Mouse (Mus musculus): ENCODE measurements around the gene Olfr963. TPM values are rescaled to one million over a fixed set of nuclear protein-coding genes. Genes with fewer than 3 reads are reported as not detected.

The Olfr963 gene
- polyA plus RNA-seq (2015; fragmentation: Nextera tagmentation; extraction: Ambion mirVana): not detected in 2 replicates

GRCm38 (mm10) chr9:39666905-39667304 is at the start of gene Olfr963:
Gene Olfr963 (plus strand): TSS chr9:39667205.
- H3K36me3 ChIP-seq (ENCODE audit: control insufficient read depth, insufficient read depth, low read length): no peaks in the 10 kb centered on the region
- no peak for ATAC-seq
- no peaks in the 10 kb centered on the region for H3K4me1 ChIP-seq (ENCODE audit: control insufficient read depth, insufficient read depth, low read length)
- H3K27ac ChIP-seq (ENCODE audit: low read length): no peak within 1 kb of the TSS
- 84% methylated on average over 1 of the region's 1 CpGs for WGBS
- H3K9me3 ChIP-seq (ENCODE audit: control insufficient read depth, low read length): no peaks in the 10 kb centered on the region
- no peak within 1 kb of the TSS for H3K9ac ChIP-seq (ENCODE audit: low read depth, low read length)
- no peaks in the 10 kb centered on the region for H3K27me3 ChIP-seq (replicated peaks; ENCODE audit: control insufficient read depth, insufficient read depth, low read length)
- H3K4me3 ChIP-seq (ENCODE audit: low read length): no peak within 1 kb of the TSS
- no peak within 1 kb of the TSS for H3K4me2 ChIP-seq (ENCODE audit: low read depth, low read length)

GRCm38 (mm10) chr9:39621073-39621472 is 45.9 kb upstream of the Olfr963 start, which contains the start of gene Olfr960:
Gene Olfr960 (plus strand): TSS chr9:39621373.
- no peaks in the 10 kb centered on the region for H3K36me3 ChIP-seq (ENCODE audit: control insufficient read depth, insufficient read depth, low read length)
- no peak within 1 kb of the TSS for H3K9ac ChIP-seq (ENCODE audit: low read depth, low read length)
- ATAC-seq: no peak
- no peak within 1 kb of the TSS for H3K27ac ChIP-seq (ENCODE audit: low read length)
- H3K27me3 ChIP-seq (replicated peaks; ENCODE audit: control insufficient read depth, insufficient read depth, low read length): no peaks in the 10 kb centered on the region
- no peak within 1 kb of the TSS for H3K4me2 ChIP-seq (ENCODE audit: low read depth, low read length)
- WGBS: 85% methylated on average over 1 of the region's 1 CpGs
- H3K4me1 ChIP-seq (ENCODE audit: control insufficient read depth, insufficient read depth, low read length): no peaks in the 10 kb centered on the region
- H3K4me3 ChIP-seq (ENCODE audit: low read length): no peak within 1 kb of the TSS
- no peaks in the 10 kb centered on the region for H3K9me3 ChIP-seq (ENCODE audit: control insufficient read depth, low read length)

GRCm38 (mm10) chr9:39623783-39624182 is 43.2 kb upstream of the Olfr963 start:
- Histone ChIP-seq H3K27me3 (replicated peaks; ENCODE audit: control insufficient read depth, insufficient read depth, low read length) (no peaks in the 10 kb centered on the region), H3K36me3 (ENCODE audit: control insufficient read depth, insufficient read depth, low read length) (no peaks in the 10 kb centered on the region), H3K9me3 (ENCODE audit: control insufficient read depth, low read length) (no peaks in the 10 kb centered on the region), H3K9ac (ENCODE audit: low read depth, low read length) (no peak overlapping the region), H3K4me1 (ENCODE audit: control insufficient read depth, insufficient read depth, low read length) (no peaks in the 10 kb centered on the region), H3K4me3 (ENCODE audit: low read length) (no peak overlapping the region), H3K27ac (ENCODE audit: low read length) (no peak overlapping the region), H3K4me2 (ENCODE audit: low read depth, low read length) (no peak overlapping the region)
- ATAC-seq: no peak
- 91% methylated on average over 3 of the region's 3 CpGs for WGBS

- H3K9ac ChIP-seq (ENCODE audit: low read depth, low read length): no peak overlapping the region
- H3K4me2 ChIP-seq (ENCODE audit: low read depth, low read length): no peak overlapping the region
- no peaks in the 10 kb centered on the region for H3K9me3 ChIP-seq (ENCODE audit: control insufficient read depth, low read length)
- no peaks in the 10 kb centered on the region for H3K4me1 ChIP-seq (ENCODE audit: control insufficient read depth, insufficient read depth, low read length)
- no peaks in the 10 kb centered on the region for H3K27me3 ChIP-seq (replicated peaks; ENCODE audit: control insufficient read depth, insufficient read depth, low read length)
- WGBS: 29% methylated on average over 2 of the region's 2 CpGs
- H3K36me3 ChIP-seq (ENCODE audit: control insufficient read depth, insufficient read depth, low read length): no peaks in the 10 kb centered on the region
- H3K4me3 ChIP-seq (ENCODE audit: low read length): no peak overlapping the region
- ATAC-seq: peak; percentile 81
- no peak overlapping the region for H3K27ac ChIP-seq (ENCODE audit: low read length)
These were observed 42.3 kb upstream of the Olfr963 start for GRCm38 (mm10) chr9:39624711-39625110.

- H3K4me3 ChIP-seq (ENCODE audit: low read length): no peak overlapping the region
- H3K27ac ChIP-seq (ENCODE audit: low read length): no peak overlapping the region
- ATAC-seq: no peak
- H3K4me2 ChIP-seq (ENCODE audit: low read depth, low read length): no peak overlapping the region
- 70% methylated on average over 2 of the region's 2 CpGs for WGBS
- no peaks in the 10 kb centered on the region for H3K9me3 ChIP-seq (ENCODE audit: control insufficient read depth, low read length)
- no peaks in the 10 kb centered on the region for H3K4me1 ChIP-seq (ENCODE audit: control insufficient read depth, insufficient read depth, low read length)
- no peaks in the 10 kb centered on the region for H3K27me3 ChIP-seq (replicated peaks; ENCODE audit: control insufficient read depth, insufficient read depth, low read length)
- no peaks in the 10 kb centered on the region for H3K36me3 ChIP-seq (ENCODE audit: control insufficient read depth, insufficient read depth, low read length)
- H3K9ac ChIP-seq (ENCODE audit: low read depth, low read length): no peak overlapping the region
These were observed 37.9 kb upstream of the Olfr963 start for GRCm38 (mm10) chr9:39629069-39629468.

GRCm38 (mm10) chr9:39633913-39634594 is 33.0 kb upstream of the Olfr963 start:
- H3K4me3 ChIP-seq (ENCODE audit: low read length): no peak overlapping the region
- H3K4me2 ChIP-seq (ENCODE audit: low read depth, low read length): no peak overlapping the region
- H3K27ac ChIP-seq (ENCODE audit: low read length): no peak overlapping the region
- no peaks in the 10 kb centered on the region for H3K27me3 ChIP-seq (replicated peaks; ENCODE audit: control insufficient read depth, insufficient read depth, low read length)
- H3K9ac ChIP-seq (ENCODE audit: low read depth, low read length): no peak overlapping the region
- ATAC-seq: no peak
- no peaks in the 10 kb centered on the region for H3K9me3 ChIP-seq (ENCODE audit: control insufficient read depth, low read length)
- no peaks in the 10 kb centered on the region for H3K4me1 ChIP-seq (ENCODE audit: control insufficient read depth, insufficient read depth, low read length)
- no peaks in the 10 kb centered on the region for H3K36me3 ChIP-seq (ENCODE audit: control insufficient read depth, insufficient read depth, low read length)
- WGBS: 25% methylated on average over 4 of the region's 4 CpGs

GRCm38 (mm10) chr9:39644785-39645184 is 22.2 kb upstream of the Olfr963 start, which contains the start of gene Olfr961:
Gene Olfr961 (plus strand): TSS chr9:39645085.
- no peak within 1 kb of the TSS for H3K9ac ChIP-seq (ENCODE audit: low read depth, low read length)
- no peak within 1 kb of the TSS for H3K4me2 ChIP-seq (ENCODE audit: low read depth, low read length)
- H3K4me3 ChIP-seq (ENCODE audit: low read length): no peak within 1 kb of the TSS
- no peaks in the 10 kb centered on the region for H3K36me3 ChIP-seq (ENCODE audit: control insufficient read depth, insufficient read depth, low read length)
- H3K4me1 ChIP-seq (ENCODE audit: control insufficient read depth, insufficient read depth, low read length): no peaks in the 10 kb centered on the region
- no peak within 1 kb of the TSS for H3K27ac ChIP-seq (ENCODE audit: low read length)
- no peaks in the 10 kb centered on the region for H3K9me3 ChIP-seq (ENCODE audit: control insufficient read depth, low read length)
- ATAC-seq: no peak
- no peaks in the 10 kb centered on the region for H3K27me3 ChIP-seq (replicated peaks; ENCODE audit: control insufficient read depth, insufficient read depth, low read length)

GRCm38 (mm10) chr9:39647382-39647781 is 19.6 kb upstream of the Olfr963 start:
- 91% methylated on average over 4 of the region's 4 CpGs for WGBS
- no peaks in the 10 kb centered on the region for H3K9me3 ChIP-seq (ENCODE audit: control insufficient read depth, low read length)

GRCm38 (mm10) chr9:39654756-39655396 is 12.1 kb upstream of the Olfr963 start:
- no peaks in the 10 kb centered on the region for H3K27me3 ChIP-seq (replicated peaks; ENCODE audit: control insufficient read depth, insufficient read depth, low read length)
- no peak overlapping the region for H3K9ac ChIP-seq (ENCODE audit: low read depth, low read length)
- WGBS: 57% methylated on average over 6 of the region's 6 CpGs
- H3K27ac ChIP-seq (ENCODE audit: low read length): no peak overlapping the region
- no peaks in the 10 kb centered on the region for H3K9me3 ChIP-seq (ENCODE audit: control insufficient read depth, low read length)
- no peak overlapping the region for H3K4me2 ChIP-seq (ENCODE audit: low read depth, low read length)
- no peaks in the 10 kb centered on the region for H3K36me3 ChIP-seq (ENCODE audit: control insufficient read depth, insufficient read depth, low read length)
- ATAC-seq: no peak
- no peaks in the 10 kb centered on the region for H3K4me1 ChIP-seq (ENCODE audit: control insufficient read depth, insufficient read depth, low read length)
- H3K4me3 ChIP-seq (ENCODE audit: low read length): no peak overlapping the region

More at GRCm38 (mm10) chr9:39647382-39647781, 19.6 kb upstream of the Olfr963 start:
- no peaks in the 10 kb centered on the region for H3K4me1 ChIP-seq (ENCODE audit: control insufficient read depth, insufficient read depth, low read length)
- H3K36me3 ChIP-seq (ENCODE audit: control insufficient read depth, insufficient read depth, low read length): no peaks in the 10 kb centered on the region
- no peak overlapping the region for H3K9ac ChIP-seq (ENCODE audit: low read depth, low read length)
- H3K27me3 ChIP-seq (replicated peaks; ENCODE audit: control insufficient read depth, insufficient read depth, low read length): no peaks in the 10 kb centered on the region
- ATAC-seq: no peak
- H3K4me3 ChIP-seq (ENCODE audit: low read length): no peak overlapping the region
- H3K4me2 ChIP-seq (ENCODE audit: low read depth, low read length): no peak overlapping the region
- no peak overlapping the region for H3K27ac ChIP-seq (ENCODE audit: low read length)
